Mouse (Mus musculus): ENCODE results near the gene Parpbp. TPM values are rescaled to one million over a fixed set of nuclear protein-coding genes. Genes with fewer than 3 reads are reported as not detected.

The Parpbp gene
- polyA plus RNA-seq, 1 experiment from 2014 or later = 15.2 TPM

Other genes starting within 250 kb of the Parpbp start
- gene Pmch, start 55.9 kb downstream of the Parpbp start, polyA plus RNA-seq (2016; fragmentation: Nextera tagmentation; extraction: Ambion mirVana) = 0.35 and 0.81 TPM in 2 replicates
- 94.2 and 96.8 TPM in 2 replicates for gene Nup37, start 51 bp upstream of the Parpbp start, polyA plus RNA-seq (2016; fragmentation: Nextera tagmentation; extraction: Ambion mirVana)
- gene Washc3, start 54.2 kb upstream of the Parpbp start, polyA plus RNA-seq (2016; fragmentation: Nextera tagmentation; extraction: Ambion mirVana) = 48.7 and 50.5 TPM in 2 replicates
- 0.49 and 0.55 TPM in 2 replicates for gene Dram1, start 232.1 kb upstream of the Parpbp start, polyA plus RNA-seq (2016; fragmentation: Nextera tagmentation; extraction: Ambion mirVana)
- 8.0 and 10.7 TPM in 2 replicates for gene Gnptab, start 232.2 kb upstream of the Parpbp start, polyA plus RNA-seq (2016; fragmentation: Nextera tagmentation; extraction: Ambion mirVana)

Measured in limb, embryonic 12.5 days (tissue).